Mouse (Mus musculus): ENCODE data around the gene B3gnt9.

- TF ChIP-seq CTCF (IDR thresholded peaks at IDR 0.05; ENCODE audit: low read depth) (no peak), EP300 (IDR thresholded peaks at IDR 0.05; ENCODE audit: low read depth) (no peak)
Observed at GRCm38 (mm10) chr8:105251954-105252353, 3.0 kb downstream of the B3gnt9 start.
